Mouse (Mus musculus) Patski (cell line): ENCODE data around the gene Mcfd2. TPM values are rescaled to one million over a fixed set of nuclear protein-coding genes. Genes with fewer than 3 reads are reported as not detected.

Source experiments
- ATAC-seq: fragments of 100-300 bp; one replicate; pipeline ENCODE4 v1.8.0; 2021
- CTCF ChIA-PET: fragments of 350-600 bp; sonication (Branson Sonifier 250); formaldehyde crosslinking; loops from one replicate; lab custom pipeline; 2022; ENCODE audit warnings: inconsistent platforms; lab: Charles Lee
- POLR2A ChIA-PET: fragments of 350-600 bp; sonication (Branson Sonifier 250); formaldehyde crosslinking; loops from one replicate; lab custom pipeline; 2022; ENCODE audit warnings: antibody characterized with exemption, inconsistent platforms; lab: Charles Lee
- DNase-seq: peaks from one replicate; pipeline ENCODE4 v3.0.0-alpha.2; 2011; ENCODE audit warnings: low read depth, low spot score
- H3K27me3 ChIP-seq: fragments of 371-371 bp; one replicate; pipeline ENCODE4 v1.5.1; 2021
- CTCF ChIP-seq: fragments of 100-300 bp; IDR thresholded peaks from one replicate; pipeline ENCODE4 v1.5.1; 2021
- in situ Hi-C: fragments of 300-500 bp; cut with MboI; formaldehyde crosslinking; loops from 3 replicates; pipeline ENCODE4 v1.11.1; 2018; ENCODE audit warnings: low pct_unique_long_range_greater_than_20kb, mixed read lengths
- polyA plus RNA-seq: library from polyadenylated mRNA; unstranded; gene quantifications from one replicate; pipeline ENCODE4 v1.2.3, GENCODE M21; 2021

Mcfd2 gene
- polyA plus RNA-seq, 1 experiment from 2014 or later = 132 TPM

GRCm38 (mm10) chr17:87291037-87291436 is 25.3 kb upstream of the Mcfd2 start:
- no peaks in the 10 kb centered on the region for H3K27me3 ChIP-seq
- ATAC-seq (no peak), DNase-seq (no peak)
- in situ Hi-C loops = no loop called here
- no peak for TF ChIP-seq CTCF
- CTCF ChIA-PET = no interaction called here
- POLR2A ChIA-PET = no interaction called here

DNA sequence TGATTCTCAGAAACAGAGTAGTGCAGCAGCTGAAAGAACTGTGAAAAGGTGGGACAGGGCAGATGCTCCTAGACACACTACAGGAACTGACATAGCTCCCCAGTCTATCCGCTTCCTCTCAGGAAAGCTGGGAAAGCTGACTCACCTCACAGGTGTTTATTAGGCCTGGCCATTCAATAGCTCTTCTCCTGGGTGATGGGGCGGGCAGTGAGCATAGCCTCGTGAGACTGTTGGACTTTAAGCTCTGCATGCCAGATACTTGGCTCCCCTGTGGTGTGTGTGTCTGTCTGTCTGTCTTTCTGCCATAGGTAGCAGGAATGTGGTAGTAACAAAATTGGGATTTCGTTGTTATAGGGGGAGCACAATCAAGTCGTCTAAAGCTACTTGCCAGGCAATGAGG is 23.6 kb upstream of the Mcfd2 start:
- no peak for DNase-seq
- H3K27me3 ChIP-seq = no peaks in the 10 kb centered on the region
- ChIA-PET CTCF (interaction anchor here (0.7 kb wide), 1 partner anchor 245 kb away, joined by 3 read pairs; no protein-coding TSS in a partner anchor), POLR2A (no interaction called here)
- no peak for TF ChIP-seq CTCF
- in situ Hi-C loops = no loop called here
- ATAC-seq = no peak

- ChIA-PET CTCF (interaction anchor here (1.0 to 1.3 kb wide), 2 partner anchors 13 to 20 kb away, joined by 3 read pairs; no protein-coding TSS in a partner anchor), POLR2A (no interaction called here)
- no peak for TF ChIP-seq CTCF
- H3K27me3 ChIP-seq = no peaks in the 10 kb centered on the region
- in situ Hi-C loops = no loop called here
- DNase-seq = no peak
- ATAC-seq = no peak
These were observed 22.4 kb upstream of the Mcfd2 start for GRCm38 (mm10) chr17:87288131-87288530.

DNA sequence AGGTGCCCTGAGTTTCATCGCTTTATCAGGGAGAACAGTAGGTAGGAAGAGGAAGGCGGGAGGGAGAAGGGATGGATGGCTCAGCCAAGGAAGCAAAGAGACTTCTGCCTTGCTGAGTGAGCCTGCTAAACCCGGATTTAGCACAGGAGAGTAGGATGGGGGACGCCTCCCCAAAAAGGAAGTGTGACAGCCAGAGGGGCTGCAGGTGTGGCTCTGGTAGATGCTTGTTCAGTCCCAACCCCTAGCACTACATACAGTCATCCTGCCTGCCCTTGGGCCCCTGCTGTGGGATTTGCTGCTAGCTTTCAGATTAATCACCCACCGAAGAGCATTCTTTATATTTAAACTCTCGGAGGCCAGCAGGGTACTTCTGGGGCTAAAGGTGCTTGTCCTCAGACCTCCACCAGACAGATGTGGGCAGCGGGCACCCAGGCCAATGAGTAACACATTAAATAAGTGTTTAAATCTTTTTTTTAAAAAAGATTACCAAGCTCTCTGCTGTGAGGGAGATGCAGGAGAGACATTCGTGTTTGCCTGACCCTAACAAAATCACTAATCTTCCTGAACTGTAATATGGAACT is 21.6 kb upstream of the Mcfd2 start:
- ATAC-seq (no peak), DNase-seq (no peak)
- H3K27me3 ChIP-seq = no peaks in the 10 kb centered on the region
- CTCF ChIA-PET = interaction anchor here (1.0 to 1.5 kb wide), 3 partner anchors 12 to 27 kb away, joined by 3 to 5 read pairs (median 3); no protein-coding TSS in a partner anchor
- in situ Hi-C loops = no loop called here
- POLR2A ChIA-PET = no interaction called here
- TF ChIP-seq CTCF = no peak

DNA sequence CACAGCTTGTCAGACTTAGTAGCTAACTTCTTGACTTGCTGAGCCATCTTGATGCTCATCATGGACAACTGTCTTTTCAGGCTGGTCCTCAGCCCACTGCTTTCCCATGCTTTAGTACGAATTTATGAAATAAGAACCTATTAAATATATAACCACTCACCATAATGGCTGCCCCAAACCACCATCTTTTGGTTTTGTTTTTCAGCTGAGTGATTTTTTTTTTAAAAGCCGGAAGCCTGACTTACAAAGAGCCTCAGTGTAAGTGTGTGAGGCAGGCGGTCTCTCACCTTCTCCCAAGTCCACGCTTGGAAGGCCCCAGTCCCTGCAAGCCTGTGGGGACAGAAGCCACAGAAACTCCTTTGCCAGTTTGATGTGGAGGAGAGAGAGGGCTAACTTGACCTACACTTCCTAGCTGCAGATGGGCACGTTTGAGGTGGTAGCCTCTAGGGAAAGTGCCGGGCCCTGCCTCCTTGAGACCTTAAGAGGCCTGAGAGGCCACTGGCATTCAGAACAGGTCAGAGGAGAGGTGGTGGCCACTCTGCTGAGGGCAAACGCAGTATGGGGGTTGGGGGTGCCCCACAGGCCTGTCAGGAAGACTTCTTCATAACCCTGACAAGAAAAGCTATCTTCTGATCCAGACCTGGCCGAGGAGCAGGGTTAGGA is 20.9 kb upstream of the Mcfd2 start:
- no peak for DNase-seq
- ChIA-PET CTCF (interaction anchor here (1.5 kb wide), 1 partner anchor 28 kb away, joined by 5 read pairs; no protein-coding TSS in a partner anchor), POLR2A (interaction anchor here (1.2 kb wide), 1 partner anchor 12 kb away, joined by 4 read pairs; no protein-coding TSS in a partner anchor)
- no peak for TF ChIP-seq CTCF
- no peak for ATAC-seq
- in situ Hi-C loops = no loop called here
- H3K27me3 ChIP-seq = no peaks in the 10 kb centered on the region

- no peak for DNase-seq
- ChIA-PET CTCF (interaction anchor here (1.5 kb wide), 1 partner anchor 29 kb away, joined by 5 read pairs; no protein-coding TSS in a partner anchor), POLR2A (interaction anchor here (0.7 to 1.2 kb wide), 2 partner anchors 13 to 18 kb away, joined by 3 to 4 read pairs; no protein-coding TSS in a partner anchor)
- no peaks in the 10 kb centered on the region for H3K27me3 ChIP-seq
- TF ChIP-seq CTCF = no peak
- in situ Hi-C loops = no loop called here
- no peak for ATAC-seq
These were observed 20.2 kb upstream of the Mcfd2 start for GRCm38 (mm10) chr17:87285731-87286465.

- no peaks in the 10 kb centered on the region for H3K27me3 ChIP-seq
- DNase-seq (no peak), ATAC-seq (no peak)
- POLR2A ChIA-PET = no interaction called here
- no peak for TF ChIP-seq CTCF
- in situ Hi-C loops = no loop called here
- CTCF ChIA-PET = interaction anchor here (1.1 kb wide), 1 partner anchor 30 kb away, joined by 5 read pairs; no protein-coding TSS in a partner anchor
These were observed 18.8 kb upstream of the Mcfd2 start for GRCm38 (mm10) chr17:87284482-87285040.

DNA sequence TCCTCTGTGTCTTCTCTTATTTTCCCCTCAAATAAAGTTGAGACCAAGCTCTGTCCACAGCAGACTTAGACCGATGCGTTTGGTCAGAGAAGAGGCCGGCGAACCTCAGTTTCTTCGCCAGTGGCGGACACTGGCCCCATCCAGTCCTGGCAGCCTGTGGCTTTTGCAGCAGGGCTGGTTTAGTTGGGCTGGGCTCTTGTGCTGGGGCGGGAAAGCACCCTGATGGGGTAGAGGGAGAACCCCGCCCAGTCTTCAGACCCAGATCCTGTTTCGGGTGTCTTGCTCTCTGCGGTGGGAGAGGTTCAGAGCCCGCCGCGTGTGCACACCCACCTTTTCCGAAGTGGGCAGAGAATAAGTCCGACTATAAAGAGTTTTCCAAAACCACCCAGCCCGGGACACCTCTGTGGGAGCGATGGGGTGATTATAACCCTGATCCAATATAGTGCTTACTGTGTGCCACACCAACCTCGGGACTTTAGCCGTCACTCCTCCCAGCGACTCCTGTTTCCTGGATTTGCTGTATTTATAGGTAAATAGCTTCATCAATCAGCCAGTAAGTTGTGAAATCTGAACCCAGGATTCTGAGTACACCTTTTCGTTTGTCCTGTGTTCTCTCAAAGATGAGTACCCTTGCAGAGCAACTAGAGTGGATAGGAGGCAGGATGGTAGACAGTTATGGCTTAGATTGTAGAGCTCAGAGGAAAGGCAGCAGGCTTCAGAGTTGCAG is 18.2 kb upstream of the Mcfd2 start:
- ChIA-PET CTCF (interaction anchor here (1.1 kb wide), 1 partner anchor 30 kb away, joined by 5 read pairs; no protein-coding TSS in a partner anchor), POLR2A (interaction anchor here (1.6 to 2.6 kb wide), 3 partner anchors 15 to 28 kb away, joined by 3 to 7 read pairs (median 6); no protein-coding TSS in a partner anchor)
- in situ Hi-C loops = no loop called here
- DNase-seq = no peak
- TF ChIP-seq CTCF = no peak
- H3K27me3 ChIP-seq = no peaks in the 10 kb centered on the region
- ATAC-seq = no peak

GRCm38 (mm10) chr17:87283055-87283754 is 17.5 kb upstream of the Mcfd2 start:
- no peak for TF ChIP-seq CTCF
- no peaks in the 10 kb centered on the region for H3K27me3 ChIP-seq
- ATAC-seq = peak; percentile 25
- ChIA-PET POLR2A (interaction anchor here (0.6 to 2.6 kb wide), 7 partner anchors 10 to 28 kb away, joined by 3 to 21 read pairs (median 3); partner anchors contain the start of gene Mcfd2), CTCF (no interaction called here)
- DNase-seq = no peak
- in situ Hi-C loops = no loop called here
